Mouse (Mus musculus): ENCODE data around the gene Olfr346. TPM values are rescaled to one million over a fixed set of nuclear protein-coding genes. Genes with fewer than 3 reads are reported as not detected.

Olfr346 gene
- total RNA-seq (2021) = not detected
- long read RNA-seq, experiment 1 = 0 reads
- long read RNA-seq, experiment 2 = 0 reads

DNA sequence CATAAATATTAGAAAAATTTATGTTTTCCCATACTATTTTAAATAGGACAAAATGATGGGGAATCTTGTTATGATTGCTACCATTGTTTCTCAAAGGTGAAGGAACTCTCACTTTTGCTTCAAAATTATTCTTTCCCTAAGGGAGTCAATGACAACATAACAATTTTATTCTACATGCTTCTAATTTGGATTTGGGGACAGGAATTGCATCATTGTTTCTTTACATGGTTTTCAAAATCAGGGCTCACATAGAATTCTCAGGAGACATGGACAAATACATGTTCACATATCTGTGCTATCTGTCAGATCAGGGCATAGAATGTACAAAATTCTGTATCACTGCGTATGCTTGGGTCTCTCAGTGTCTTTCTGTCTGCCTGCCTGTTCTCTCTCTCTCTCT lies at the start of gene Olfr346:
Gene Olfr346 (plus strand): TSS at position 301 of the 400 bp plus-strand sequence.
- H3K27ac ChIP-seq = no peak within 1 kb of the TSS
- DNase-seq (ENCODE audit: extremely low spot score in 1 of 2, low spot score in 2 of 2) = no peak
- intact Hi-C loops (cut with DNase I) = no loop called here
- no peak for TF ChIP-seq CTCF (IDR thresholded peaks at IDR 0.05)
- H3K4me3 ChIP-seq = no peak within 1 kb of the TSS

DNA sequence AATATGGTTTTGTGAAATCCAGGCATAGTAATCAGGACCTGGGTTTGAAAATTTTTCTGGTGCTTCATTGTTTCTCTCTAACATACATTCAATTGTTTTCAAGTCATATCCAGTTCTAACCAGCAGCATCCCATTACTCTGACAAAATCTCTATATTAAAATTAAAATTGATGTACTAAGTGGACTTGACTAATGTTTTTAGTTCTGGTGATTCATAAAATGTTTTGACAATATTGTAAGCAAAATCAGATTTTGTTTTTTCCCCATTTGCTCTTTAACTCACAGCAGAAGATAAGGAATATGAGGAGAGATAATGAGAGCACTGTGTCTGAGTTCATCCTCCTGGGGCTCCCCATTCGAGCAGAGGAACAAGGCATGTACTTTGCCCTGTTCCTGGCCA lies 45.8 kb upstream of the Olfr346 start, which contains the start of gene Olfr345:
Gene Olfr345 (plus strand): TSS at position 301 of the 400 bp plus-strand sequence.
- no peak for TF ChIP-seq CTCF (IDR thresholded peaks at IDR 0.05)
- Histone ChIP-seq H3K4me3 (no peak within 1 kb of the TSS), H3K27ac (no peak within 1 kb of the TSS)
- DNase-seq (ENCODE audit: extremely low spot score in 1 of 2, low spot score in 2 of 2) = no peak
- intact Hi-C loops (cut with DNase I) = no loop called here

DNA sequence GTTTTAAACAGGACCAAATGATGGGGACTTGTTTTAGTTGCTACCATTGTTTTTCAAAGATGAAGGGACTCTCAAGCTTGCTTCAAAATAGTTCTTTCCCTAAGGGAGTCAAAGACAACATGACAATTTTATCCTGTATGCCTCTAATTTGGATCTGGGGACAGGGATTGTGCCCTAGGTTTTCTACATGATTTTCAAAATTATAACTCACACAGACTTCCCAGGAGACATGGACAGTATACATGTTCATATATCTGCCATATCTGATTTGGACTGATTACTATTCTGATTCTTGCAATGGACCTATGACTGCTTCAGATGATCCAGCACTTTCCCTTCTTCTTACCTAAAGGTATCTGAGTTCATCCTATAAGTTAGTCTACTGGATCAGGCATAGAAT lies 46.0 kb downstream of the Olfr346 start, which contains the start of gene Olfr347:
Gene Olfr347 (plus strand): TSS at position 301 of the 400 bp plus-strand sequence.
- Histone ChIP-seq H3K4me3 (no peak within 1 kb of the TSS), H3K27ac (no peak within 1 kb of the TSS)
- intact Hi-C loops (cut with DNase I) = no loop called here
- TF ChIP-seq CTCF (IDR thresholded peaks at IDR 0.05) = no peak
- DNase-seq (ENCODE audit: extremely low spot score in 1 of 2, low spot score in 2 of 2) = no peak

DNA sequence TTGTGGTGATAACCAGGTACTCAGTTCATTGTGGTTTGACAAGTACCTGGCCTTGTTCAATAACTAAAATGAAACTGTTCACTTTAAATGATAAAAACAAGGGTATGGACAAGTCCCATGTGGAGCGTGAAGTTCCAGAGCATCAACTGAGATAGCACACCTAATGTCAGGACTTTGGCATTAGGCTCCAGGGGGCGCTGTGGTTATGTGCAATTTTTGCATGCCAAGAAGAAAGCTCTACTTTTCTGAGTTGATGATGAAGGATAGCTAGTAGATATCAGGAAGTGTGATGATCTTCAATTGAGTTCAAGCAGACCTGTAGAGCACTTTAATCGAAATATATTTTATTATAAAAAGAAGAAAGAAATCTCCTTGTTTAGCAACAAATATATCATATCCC lies 50.6 kb downstream of the Olfr346 start:
- no peak overlapping the region for H3K27ac ChIP-seq
- DNase-seq (ENCODE audit: extremely low spot score in 1 of 2, low spot score in 2 of 2) = no peak
- intact Hi-C loops (cut with DNase I) = no loop called here
- TF ChIP-seq CTCF (IDR thresholded peaks at IDR 0.05) = no peak; the same call in 1 of the 2 replicates
- no peak overlapping the region for H3K4me3 ChIP-seq

Other genes with a start within 250 kb of the Olfr346 start
- not detected for gene Olfr340, start 233.2 kb upstream of the Olfr346 start, total RNA-seq (2021)
- not detected for gene Olfr341, start 203.3 kb upstream of the Olfr346 start, total RNA-seq (2021)
- not detected for gene Olfr342, start 160.8 kb upstream of the Olfr346 start, total RNA-seq (2021)
- gene Olfr344, start 119.1 kb upstream of the Olfr346 start, total RNA-seq (2021) = under 1 TPM; 0.05 to 0.09 TPM
- gene Olfr345, start 45.7 kb upstream of the Olfr346 start, total RNA-seq (2021) = not detected
- not detected for gene Olfr347, start 46.1 kb downstream of the Olfr346 start, total RNA-seq (2021)
- not detected for gene Olfr348, start 98.5 kb downstream of the Olfr346 start, total RNA-seq (2021)
- not detected for gene Olfr50, start 104.8 kb downstream of the Olfr346 start, total RNA-seq (2021)
- not detected for gene Olfr3, start 131.2 kb downstream of the Olfr346 start, total RNA-seq (2021)
- not detected for gene Olfr350, start 160.5 kb downstream of the Olfr346 start, total RNA-seq (2021)
- not detected for gene Olfr351, start 176.9 kb downstream of the Olfr346 start, total RNA-seq (2021)
- gene Olfr352, start 182.7 kb downstream of the Olfr346 start, total RNA-seq (2021) = not detected
- not detected for gene Olfr353, start 207.1 kb downstream of the Olfr346 start, total RNA-seq (2021)
- gene Olfr354, start 219.9 kb downstream of the Olfr346 start, total RNA-seq (2021) = not detected
- not detected for gene Olfr355, start 243.1 kb downstream of the Olfr346 start, total RNA-seq (2021)

All from left cerebral cortex, adult 2 months (tissue).